Comparison of ENCODE assay signal across 13 mouse cellular contexts in the genomic region with DNA sequence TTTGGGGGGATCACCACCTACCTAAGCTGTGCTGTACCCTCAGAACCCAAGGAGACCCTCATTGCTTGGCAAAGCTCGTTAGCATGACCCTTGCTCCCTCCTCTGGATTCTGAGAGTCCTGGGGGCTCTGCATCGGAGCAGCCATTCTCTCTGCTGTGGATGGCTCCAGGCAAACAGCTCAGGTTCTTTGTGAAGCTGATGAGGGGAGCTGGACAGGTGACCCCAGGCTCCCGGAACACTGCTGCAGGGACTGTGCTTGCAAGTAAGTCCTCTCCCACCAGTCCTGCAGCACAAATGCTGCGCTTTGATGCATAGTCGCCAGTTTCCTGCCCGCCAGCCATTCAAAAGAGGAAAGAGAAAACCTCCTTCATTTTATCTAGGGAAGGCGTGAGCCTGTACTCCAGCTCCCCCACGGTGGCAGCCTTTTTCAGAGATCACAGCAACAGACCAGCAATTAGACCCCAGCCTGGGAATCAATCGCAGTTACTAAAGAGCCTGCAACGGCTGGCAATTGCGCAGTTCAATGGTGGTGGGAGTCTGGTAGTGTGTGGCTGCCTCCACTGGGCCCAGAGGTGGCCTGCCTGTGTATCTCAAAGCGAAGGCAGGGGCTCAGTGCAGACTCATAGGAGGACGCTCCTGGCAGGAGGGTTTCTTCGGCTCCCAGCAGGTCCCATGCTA.
"Had no signal": no experiment of that assay in that cellular context is flagged by ENCODE, and none has a peak within 500 bp of the region (broad histone marks: within the 10 kb centered on the region; RNA-seq: fewer than 3 reads in every experiment).

No protein-coding gene starts in this region.

- ATAC-seq: lung, postnatal 0 days had no signal

- H3K36me3 ChIP-seq: limb, embryonic 10.5 days; liver, embryonic 15.5 days; neural tube, embryonic 13.5 days had no signal

- H3K4me1 ChIP-seq: limb, embryonic 10.5 days; liver, embryonic 15.5 days had no signal

- H3K27me3 ChIP-seq: liver, embryonic 15.5 days had no signal

- H3K9ac ChIP-seq: liver, embryonic 15.5 days; neural tube, embryonic 13.5 days had no signal

- H3K27ac ChIP-seq: kidney, postnatal 0 days; limb, embryonic 10.5 days; liver, embryonic 15.5 days; neural tube, embryonic 13.5 days had no signal

- H3K9me3 ChIP-seq: limb, embryonic 10.5 days; liver, embryonic 15.5 days; neural tube, embryonic 13.5 days had no signal

- H3K4me3 ChIP-seq: limb, embryonic 10.5 days; liver, embryonic 15.5 days; neural tube, embryonic 13.5 days had no signal

- DNase-seq: kidney, adult 11 months; kidney, adult 9 months; kidney, postnatal 36 days; lung, adult 2 months; lung, postnatal 36 days; retina, postnatal 1 day; thymus, postnatal 4 days had no signal

- H3K4me2 ChIP-seq: liver, embryonic 11.5 days; liver, embryonic 15.5 days; neural tube, embryonic 13.5 days had no signal
